Mouse (Mus musculus) right cerebral cortex, postnatal 25 days (tissue): Measurements from ENCODE around the gene Cyp2j7.
"Not testable (repeated sequence)": the region's sequence is repeated elsewhere in the genome, so short reads cannot be mapped to it uniquely, and the experiment has no call there.

Source experiments
- DNase-seq: peaks from one replicate; pipeline ENCODE4 v3.0.0; 2022

The Cyp2j7 gene

DNA sequence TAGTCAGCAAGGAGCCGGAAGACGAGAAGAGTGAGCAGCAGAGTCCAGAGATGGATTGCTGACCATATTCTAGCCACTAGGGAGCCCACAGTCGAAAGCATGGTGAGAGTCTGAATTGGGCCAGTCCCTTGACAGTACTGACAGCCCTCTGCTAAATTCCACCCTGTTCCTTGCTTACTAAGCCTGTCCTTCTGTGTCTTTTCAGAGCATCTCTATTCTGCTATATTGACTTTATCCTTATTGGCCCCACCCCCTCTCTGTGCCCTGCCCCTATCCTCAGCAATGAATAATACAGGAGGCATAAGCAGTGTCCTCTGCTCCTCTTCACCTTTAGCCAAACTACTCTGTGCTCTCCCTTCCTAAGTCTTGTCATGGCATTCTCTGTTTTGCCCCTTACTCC is at the start of gene Cyp2j7:
TSS of gene Cyp2j7 (minus strand) at position 101 of the 400 bp plus-strand sequence.
- DNase-seq = no peak

DNA sequence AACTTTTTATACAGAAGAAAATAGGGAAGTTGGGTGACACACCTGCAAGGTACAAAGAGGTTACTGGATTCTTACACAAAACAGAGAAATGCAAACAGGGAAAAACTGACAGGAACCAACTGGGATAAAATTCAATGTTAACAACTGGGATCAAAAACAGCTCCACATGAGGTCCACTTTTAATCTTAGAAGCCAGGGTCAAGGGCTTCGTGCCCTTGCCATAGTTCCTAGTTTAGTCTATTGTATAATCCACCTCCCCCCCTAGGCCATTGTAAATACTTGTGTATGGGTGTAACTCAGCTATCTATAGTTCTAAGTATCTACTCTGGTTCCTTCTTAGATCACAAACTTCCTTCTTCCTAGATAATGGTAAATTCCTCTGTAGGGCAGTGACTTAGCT is 40.4 kb upstream of the Cyp2j7 start:
- not testable (repeated sequence) for DNase-seq

DNA sequence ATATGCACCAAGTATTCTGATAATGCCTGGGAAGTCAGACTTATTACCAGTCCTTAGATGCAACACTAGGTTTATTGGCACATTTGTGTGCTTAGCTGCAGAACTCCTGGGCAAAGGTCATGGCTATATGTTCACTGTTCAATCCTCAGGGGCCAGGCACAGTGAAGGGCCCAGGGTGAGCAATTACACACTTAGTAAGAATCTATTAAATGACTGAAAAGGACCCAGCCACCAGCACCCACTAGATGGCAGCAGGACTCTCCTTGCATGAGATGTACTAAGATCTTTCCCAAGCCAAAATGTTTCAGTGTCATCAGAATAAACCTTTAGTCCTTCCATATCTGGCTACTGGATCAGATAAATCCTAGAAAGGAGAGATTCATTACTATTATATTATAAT is 37.4 kb upstream of the Cyp2j7 start:
- peak; percentile 34 for DNase-seq

DNA sequence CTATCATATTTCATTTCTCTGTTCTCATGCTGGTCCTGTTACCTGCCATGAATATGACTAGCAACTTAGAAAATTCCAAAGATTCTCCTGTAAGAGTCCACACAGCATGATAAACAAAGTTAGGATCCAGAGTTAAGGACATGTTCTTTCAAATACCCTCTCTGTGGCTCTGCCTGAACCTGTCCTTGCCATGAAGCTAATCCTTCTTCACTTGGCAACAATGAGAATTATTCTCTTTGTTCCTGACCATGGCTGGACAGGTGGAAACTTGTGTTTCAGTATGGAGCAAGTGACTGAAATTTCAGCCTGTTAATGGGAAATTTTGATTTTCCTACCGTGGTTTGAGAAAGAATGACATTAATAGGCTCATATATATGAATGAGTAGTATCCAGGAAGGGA is 39.8 kb downstream of the Cyp2j7 start:
- DNase-seq = no peak

DNA sequence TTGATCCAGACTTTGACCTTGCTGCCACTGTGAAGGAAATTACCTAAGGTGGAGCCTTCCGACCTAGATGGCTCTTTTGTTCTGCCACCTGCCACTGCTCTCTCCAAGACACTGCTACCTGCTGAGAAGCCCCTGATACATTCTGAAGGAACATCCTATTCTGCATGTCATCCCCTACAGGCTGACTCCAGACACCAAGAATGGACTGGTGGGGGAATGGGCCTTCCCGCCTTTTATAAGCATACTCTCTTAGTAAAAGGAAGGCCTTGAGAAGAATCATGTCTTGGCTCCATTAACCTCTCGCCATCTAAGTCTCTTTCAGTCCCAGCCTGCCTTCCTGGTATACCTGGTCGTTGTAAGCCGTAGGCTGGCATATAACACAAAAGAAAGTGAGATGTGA is 47.1 kb downstream of the Cyp2j7 start:
- not testable (repeated sequence) for DNase-seq

DNA sequence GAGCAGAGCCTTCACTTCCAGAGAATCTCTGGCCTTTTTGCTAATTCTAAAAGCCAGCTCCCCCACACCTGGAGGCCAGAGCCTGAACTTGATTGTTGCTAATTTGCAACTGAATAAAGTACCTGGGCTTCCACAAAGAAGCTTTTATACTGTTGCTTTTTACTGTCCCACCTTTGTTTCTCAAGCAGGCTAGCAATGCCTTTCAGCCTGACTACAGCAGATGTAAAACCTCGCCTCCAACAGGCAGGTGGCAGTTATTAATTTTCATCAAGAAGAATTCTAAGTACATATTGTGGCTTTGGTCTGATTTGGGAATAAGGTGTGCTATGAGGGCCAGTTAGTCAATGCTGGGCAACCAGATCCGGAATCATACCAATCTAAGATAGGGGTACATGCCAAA is 47.8 kb downstream of the Cyp2j7 start:
- DNase-seq = not testable (repeated sequence)

DNA sequence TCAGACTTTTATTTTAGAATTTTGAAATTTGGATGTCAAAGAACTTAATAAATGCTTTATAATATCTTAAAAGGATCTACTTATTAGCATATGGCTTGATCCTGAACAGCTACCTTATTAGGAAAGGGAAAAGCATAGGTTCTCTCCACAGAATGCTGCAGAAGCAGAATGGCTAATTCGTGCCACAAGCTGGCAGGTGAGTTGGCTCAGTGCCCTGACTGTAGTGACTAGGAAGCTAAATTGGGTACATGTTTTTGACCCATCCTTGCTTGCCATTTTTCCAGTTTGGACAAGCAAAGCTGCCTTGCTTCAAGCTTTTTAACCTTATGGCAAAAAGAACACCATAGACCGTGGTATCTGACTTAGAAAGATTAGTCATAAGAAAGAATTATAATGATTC is 48.3 kb downstream of the Cyp2j7 start:
- DNase-seq = not testable (repeated sequence)

DNA sequence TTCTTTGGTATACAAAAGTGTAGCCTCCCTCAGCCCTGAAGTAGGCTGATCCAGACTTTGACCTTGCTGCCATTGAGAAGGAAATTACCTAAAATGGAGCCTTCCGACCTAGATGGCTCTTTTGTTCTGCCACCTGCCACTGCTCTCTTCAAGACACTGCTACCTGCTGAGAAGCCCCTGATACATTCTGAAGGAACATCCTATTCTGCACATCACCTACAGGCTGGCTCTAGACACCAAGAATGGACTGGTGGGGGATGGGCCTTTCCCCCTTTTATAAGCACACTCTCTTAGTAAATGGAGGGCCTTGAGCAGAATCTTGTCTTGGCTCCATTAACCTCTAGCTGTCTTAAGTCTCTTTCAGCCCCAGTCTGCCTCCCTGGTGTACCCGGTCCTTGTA is 51.7 kb downstream of the Cyp2j7 start:
- DNase-seq = not testable (repeated sequence)

DNA sequence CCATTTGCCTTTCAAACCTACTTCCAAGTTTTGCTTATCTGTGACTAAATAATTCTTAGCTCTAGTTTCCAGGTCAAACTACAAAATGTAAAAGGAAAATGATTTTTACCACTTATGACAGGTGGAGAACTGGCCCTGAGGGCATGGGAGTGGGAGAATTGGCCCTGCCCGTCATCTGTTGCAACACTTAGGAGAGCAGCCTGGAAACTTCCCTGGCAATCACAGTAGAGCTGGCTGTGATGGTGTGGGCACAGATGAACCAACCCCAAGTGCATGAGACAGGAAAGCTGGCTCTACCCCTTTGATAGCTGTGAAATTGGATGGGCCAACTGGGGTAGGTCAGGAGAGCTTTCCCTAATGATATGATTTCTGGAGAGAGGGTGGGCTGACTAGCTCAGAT is 73.6 kb downstream of the Cyp2j7 start:
- DNase-seq = no peak

DNA sequence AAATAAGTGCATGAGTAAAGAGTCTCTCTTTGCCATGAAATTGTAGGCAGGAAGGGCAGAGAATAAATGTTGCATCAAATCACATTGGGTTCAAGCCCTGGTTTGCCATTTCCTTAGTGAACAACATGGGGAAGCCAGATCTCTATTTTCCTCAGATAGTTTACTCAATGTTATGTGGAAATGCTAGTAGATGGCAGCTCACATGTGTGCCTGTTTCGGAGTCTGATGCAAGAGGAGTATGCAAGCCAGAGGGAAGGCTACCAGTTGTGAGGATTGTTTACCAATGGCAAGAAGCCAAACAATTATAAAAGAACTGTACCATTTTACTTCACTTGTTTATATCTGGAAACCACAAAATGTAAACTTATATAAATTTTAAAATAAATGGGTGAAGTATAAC is 74.9 kb downstream of the Cyp2j7 start:
- DNase-seq = no peak
